Mouse (Mus musculus) brain, adult 10 weeks (tissue): ENCODE data around the gene Tmem177. TPM values are rescaled to one million over a fixed set of nuclear protein-coding genes. Genes with fewer than 3 reads are reported as not detected.

Source experiments
- polyA plus RNA-seq: library from polyadenylated mRNA; stranded (reverse); fragments of 350-450 nt; fragmentation: Illumina TruSeq; extraction: RNeasy Lipid Tissue Mini Kit (QIAGEN cat#74804); gene quantifications from one replicate; pipeline ENCODE4 v1.2.3, GENCODE M21; 2015; ENCODE audit warnings: low read depth, low replicate concordance

Gene Tmem177
- 8.0 TPM for polyA plus RNA-seq

DNA sequence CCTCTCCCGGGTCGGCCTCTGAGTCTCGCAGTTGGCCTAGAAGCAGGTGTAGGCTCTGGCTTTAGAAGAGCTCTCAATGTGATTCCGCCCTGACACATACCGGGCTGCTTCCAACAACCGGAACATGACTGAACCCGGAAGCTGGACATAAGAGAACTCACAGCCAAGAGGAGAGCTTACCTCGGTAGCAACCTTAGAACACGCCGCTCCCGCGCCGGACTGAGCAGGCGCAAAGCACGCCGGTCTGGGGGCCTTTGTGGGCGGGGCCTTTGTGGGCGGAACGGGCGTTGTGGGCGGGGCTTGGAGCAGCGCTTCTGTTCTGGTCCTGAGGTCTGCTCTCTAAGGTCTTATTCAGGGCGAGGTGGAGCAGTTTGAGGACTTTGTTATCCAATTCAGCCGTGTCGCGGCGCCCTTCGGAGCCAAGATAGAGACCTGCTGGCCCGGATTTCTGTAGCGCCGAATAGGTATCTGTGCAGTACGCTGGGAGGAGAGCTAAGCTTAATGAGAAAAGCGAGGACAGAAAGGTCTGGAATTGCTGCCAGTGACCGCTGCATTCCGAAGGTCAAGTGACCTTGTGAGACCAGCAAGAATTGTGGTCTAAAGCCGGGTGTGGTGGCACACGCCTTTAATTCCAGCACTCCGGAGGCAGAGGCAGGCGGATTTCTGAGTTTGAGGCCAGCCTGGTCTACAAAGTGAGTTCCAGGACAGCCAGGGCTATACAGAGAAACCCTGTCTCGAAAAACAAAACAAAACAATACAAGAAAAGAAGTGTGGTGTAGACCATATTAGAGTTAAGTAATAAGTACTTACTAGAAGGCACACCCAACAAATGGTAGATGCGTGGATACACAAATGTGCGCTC is at the start of gene Tmem177:
Gene Tmem177 (minus strand): TSS at position 256 of the 862 bp plus-strand sequence.

Other genes with a start within 250 kb of the Tmem177 start
- gene Ptpn4, start 75.6 kb downstream of the Tmem177 start, polyA plus RNA-seq: 46.5 TPM
- 0.34 TPM for gene Cfap221, start 84.0 kb upstream of the Tmem177 start, polyA plus RNA-seq
- gene Sctr, start 93.7 kb upstream of the Tmem177 start, polyA plus RNA-seq: 0.51 TPM
- gene Tmem37, start 160.9 kb upstream of the Tmem177 start, polyA plus RNA-seq: 1.9 TPM
- 756 TPM for gene Dbi, start 207.9 kb upstream of the Tmem177 start, polyA plus RNA-seq
- 3.3 TPM for gene 3110009E18Rik, start 208.0 kb upstream of the Tmem177 start, polyA plus RNA-seq